Mouse (Mus musculus): ENCODE measurements at regions not wholly inside any gene's neighbourhood (a gene's known extent, or its start where the extent isn't known, plus 50 kb on each side); places are given as distances from the start of the nearest gene placed in this dataset.

DNA sequence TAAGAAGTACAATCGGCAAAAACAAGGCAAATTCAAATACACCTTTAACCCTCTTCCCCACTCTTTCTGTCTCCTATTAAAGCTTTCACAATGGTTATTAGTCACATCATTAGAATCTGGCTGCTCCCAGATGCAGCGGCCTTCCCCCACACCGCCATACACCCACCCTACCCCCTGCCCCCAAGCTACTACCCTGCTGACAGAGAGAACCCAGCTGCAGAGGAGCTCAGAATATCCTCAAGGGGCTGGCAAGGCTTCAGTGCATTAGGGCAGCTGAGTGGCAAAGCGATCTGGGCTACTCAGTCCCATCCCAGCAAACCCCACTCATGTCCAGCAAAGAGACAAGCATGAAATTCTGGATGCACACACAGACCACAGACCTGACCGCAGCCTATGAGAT is 113.6 kb upstream of the Rgma start:
- no peak for DNase-seq (ENCODE audit: low read depth, low spot score)

DNA sequence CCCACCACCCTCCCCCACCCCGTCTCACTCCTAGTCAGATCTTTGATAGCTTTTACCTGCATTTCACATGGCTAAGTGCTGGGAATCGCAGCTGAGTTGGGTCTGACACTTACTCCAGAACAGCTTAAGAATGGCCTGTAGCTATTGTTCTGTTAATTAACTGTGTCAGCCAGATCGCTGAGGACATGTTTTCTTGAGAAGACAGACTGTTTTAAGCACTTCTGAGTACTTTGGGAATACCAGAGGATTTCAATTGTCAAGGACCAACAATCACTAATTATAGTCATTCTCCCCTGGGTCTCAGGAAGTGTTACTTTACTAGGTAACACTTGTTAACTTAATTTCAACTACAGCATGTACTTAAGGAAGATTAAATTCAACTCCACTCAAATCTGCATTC is 112.8 kb upstream of the Rgma start:
- no peak for DNase-seq (ENCODE audit: low read depth, low spot score)

DNA sequence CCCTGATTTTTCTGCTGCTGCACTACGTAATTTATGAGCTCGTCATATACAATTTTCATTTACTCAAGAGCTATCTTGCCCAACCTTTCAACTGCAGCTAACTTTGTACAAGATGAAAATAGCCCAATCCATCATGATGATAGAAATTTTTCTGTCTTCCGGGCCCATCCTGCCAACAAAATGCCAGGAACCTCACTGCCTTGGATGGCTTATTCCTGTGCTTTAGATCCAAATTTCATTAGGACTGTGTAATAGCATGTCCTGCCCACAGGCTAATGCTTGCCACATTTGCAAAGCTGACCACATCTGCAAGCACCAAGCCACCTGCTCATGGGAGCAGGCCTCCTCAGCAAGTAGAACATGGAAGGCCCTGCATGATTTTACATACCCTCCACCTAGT is 105.7 kb upstream of the Rgma start:
- no peak for DNase-seq (ENCODE audit: low read depth, low spot score)

DNA sequence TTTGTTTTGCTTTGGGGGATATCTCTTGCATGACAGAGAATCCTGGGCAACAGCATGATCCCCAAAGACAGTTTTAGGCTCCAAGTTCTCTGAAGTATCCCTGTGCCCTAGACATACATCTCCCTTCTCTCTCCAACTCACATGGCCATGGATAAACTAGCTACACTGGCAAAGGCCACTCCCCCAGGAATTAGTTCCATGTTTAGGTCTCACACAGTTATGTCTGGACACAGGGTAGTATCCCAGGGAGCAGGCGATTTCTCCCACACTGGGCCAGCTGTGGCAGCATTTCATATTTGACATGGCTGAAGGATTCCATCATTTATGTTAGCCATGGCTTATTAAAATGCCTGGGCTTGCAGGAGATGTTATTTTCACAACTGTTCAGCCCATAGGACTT is 102.5 kb upstream of the Rgma start:
- DNase-seq (ENCODE audit: low read depth, low spot score), result no peak

GRCm38 (mm10) chr7:73275814-73276271 is 99.5 kb upstream of the Rgma start:
- no peak for DNase-seq (ENCODE audit: low read depth, low spot score)

- no peak for DNase-seq (ENCODE audit: low read depth, low spot score)
Observed at GRCm38 (mm10) chr7:73278616-73279015, 96.7 kb upstream of the Rgma start.

DNA sequence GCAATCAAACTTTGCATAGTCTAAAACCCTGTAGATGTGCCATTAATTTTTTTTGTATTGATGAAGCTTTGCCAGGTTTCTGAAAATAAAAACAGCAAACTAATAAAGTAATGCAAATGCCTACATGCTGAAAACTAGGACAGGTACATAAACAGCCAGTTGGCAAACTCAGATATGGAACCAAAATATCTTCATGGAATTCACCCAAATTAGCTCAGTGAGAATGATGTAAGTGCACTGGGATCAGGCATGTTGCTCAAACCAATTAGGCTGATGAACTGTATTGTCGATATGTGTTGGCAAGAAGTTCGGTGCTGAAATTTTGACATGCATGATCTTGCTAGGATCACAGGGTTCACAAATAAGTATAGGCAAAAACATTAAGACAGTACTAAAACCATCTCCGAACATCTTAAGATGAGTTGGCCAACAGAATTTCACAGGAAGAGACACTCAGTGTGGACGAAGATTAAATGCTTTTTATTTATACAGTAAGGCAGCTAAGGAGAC is 95.3 kb upstream of the Rgma start:
- no peak for DNase-seq (ENCODE audit: low read depth, low spot score)

GRCm38 (mm10) chr7:73286244-73286643 is 89.1 kb upstream of the Rgma start:
- DNase-seq (ENCODE audit: low read depth, low spot score), result no peak

DNA sequence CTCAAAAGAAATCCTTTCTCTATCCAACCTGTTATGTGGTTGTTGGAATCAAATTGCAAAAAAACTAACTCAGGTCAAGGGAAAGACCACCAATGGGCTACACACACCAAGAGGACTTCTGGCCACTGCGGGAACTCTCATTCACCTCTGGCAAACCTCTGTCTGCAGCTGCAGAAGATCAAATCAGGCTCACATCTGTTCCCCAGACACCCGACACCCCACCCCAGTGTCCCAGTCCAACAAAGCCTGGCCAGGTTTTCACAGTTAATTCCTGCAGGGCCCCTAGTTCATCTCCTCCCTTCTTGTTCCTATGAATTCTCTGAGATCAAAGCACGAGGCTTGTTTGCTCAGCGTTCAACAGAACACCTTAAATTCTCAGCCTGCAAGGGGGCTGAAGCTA is 82.0 kb upstream of the Rgma start:
- DNase-seq (ENCODE audit: low read depth, low spot score), result no peak

DNA sequence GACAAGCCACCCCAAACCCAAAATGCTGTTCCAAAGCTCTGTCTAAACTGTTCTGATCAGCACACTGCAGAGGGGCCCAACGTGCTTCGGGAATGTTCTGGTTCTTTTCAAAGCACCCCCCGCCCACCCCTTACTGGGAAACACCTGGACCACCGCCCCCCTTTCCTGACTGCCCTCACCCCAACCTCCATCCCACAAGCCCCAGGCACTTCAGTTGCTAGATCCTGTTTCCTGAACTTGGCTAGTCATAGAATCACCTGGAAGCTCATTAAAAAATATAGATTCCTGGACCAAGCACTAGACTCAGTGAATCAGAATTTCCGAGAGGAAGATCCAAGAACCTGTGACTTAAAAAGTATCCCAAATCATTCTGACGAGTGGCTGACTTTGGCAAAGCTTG is 80.9 kb upstream of the Rgma start:
- DNase-seq (ENCODE audit: low read depth, low spot score), result no peak

- no peak for DNase-seq (ENCODE audit: low read depth, low spot score)
Observed at GRCm38 (mm10) chr7:73302501-73302900, 72.8 kb upstream of the Rgma start.

GRCm38 (mm10) chr7:73303818-73304217 is 71.5 kb upstream of the Rgma start:
- DNase-seq (ENCODE audit: low read depth, low spot score), result no peak

GRCm38 (mm10) chr7:73304799-73305198 is 70.5 kb upstream of the Rgma start:
- DNase-seq (ENCODE audit: low read depth, low spot score), result no peak

GRCm38 (mm10) chr7:73305286-73305975 is 69.9 kb upstream of the Rgma start:
- no peak for DNase-seq (ENCODE audit: low read depth, low spot score)

DNA sequence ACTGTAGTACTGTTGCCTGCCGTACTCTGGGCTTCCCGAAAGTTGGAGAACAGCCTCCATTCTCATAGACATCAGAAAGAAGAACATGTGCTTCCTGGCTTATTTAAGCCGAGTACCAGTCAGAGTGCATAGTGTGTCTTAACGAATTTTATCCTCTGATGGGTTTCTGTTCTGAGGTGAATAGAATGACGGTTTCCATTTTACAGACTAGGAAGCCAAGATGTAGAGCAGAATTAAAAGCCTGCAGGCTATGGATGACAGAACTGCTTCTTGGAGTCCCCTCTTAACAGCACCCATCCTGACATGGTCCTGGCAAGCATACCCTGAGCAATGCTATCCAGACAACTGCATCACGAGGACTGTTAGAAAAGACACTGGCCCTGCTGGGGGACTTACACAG is 69.0 kb upstream of the Rgma start:
- DNase-seq (ENCODE audit: low read depth, low spot score), result no peak

GRCm38 (mm10) chr7:73306728-73307127 is 68.6 kb upstream of the Rgma start:
- no peak for DNase-seq (ENCODE audit: low read depth, low spot score)

DNA sequence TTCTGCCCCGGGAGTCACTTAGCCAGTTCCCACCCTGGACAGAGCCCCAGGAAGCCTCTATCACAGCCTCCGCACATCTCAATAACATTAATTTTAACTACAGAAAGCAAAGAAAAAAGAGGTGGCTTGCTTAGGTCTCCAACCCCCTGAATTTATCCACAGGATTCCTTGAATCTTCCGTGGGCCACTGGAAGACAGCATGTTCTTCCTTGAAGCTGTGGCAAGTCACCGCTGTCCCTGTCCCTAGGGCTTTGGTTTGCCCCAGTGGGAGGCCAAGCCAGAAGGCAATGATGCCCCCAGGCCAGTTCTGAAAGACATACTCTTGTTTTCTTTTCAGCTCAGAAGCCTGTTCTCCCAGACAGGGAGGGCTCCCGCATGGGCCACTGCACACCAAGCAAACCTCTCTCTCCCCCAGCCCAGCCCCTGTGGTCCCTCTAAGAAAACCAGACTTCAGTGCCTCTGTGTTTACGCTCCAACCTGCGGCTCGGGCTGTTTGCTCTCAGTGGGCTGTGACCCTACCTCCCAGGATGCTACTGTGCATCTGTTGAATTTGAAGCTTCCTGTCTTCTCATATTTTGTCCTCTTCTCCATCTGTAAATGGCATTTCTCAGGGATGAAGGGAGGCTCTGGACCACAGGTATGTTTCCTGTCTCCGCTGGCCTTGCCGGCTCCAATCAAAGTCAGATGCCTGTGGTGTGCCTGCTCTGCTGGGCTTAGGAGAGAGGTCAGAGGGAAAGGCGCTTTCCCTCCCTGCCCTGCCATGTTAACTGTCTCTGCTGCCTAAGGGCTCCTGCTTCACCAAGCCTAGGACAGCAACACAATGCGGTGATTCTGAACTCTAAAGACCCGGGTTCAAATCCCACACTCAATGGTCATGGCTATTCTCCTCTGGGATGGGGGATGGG is 67.5 kb upstream of the Rgma start:
- no peak for DNase-seq (ENCODE audit: low read depth, low spot score)

DNA sequence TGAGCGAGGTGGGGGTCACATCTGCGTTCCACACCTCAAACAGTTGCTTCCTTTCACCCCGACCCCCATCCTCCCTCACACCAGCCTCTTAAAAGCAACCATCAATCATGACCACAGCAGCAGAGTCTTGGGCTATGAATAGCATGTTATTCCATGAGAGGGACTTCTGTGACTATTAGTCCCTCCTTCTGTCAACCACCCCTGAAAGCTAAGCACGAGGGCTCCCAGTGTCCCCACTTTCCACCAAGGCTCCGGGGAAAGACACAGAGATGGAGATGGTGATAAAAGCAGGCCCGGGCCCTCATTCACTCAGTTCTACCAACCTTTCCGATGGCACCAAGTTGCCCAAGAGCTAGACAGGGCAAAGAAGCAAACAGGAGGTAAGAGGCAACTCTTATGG is 66.3 kb upstream of the Rgma start:
- DNase-seq (ENCODE audit: low read depth, low spot score), result no peak

DNA sequence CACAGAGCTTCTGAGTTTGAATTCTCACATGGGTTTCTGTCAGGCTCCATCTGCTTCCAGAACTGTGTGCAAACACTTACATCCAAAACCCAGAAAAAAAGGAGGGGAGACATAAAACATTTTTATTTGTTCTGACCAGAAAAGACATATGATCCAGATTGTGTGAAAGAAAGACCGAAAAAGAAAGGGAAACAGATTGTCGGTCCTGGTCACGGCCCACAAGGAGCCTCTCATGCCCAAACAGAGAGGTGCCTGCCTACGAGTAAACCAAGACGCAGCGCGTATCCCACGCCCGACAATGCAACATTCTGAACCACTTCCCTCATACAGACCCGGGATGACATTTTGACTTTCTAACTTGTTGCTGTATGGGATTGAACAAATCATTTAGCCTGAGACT is 65.3 kb upstream of the Rgma start:
- DNase-seq (ENCODE audit: low read depth, low spot score), result no peak

DNA sequence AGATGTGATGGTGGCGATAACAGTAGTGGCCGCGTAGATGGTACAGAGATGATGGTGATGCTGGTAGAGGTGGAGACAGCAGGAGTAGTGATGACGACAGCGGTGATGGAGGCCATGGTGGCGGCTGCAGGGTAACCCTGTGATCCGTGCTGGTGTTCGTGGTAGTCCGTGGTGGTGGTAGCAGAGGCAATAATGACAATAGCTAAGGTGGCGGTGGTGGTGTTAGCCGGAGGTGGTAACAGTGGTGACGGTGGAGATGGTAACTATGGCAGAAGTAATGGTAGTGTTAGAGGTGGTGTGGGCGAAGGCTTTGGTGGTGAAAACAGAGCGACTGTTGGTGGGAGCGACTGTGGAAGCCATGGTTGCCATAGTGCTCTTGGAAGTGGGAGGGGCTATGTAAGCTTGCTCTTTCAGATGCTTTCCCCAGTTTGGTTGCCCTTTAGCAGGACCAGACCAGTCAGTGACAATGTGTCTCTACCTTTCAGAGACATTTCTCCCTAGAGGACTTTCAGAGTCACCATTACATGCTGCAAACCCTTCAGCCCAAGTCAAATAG is 64.7 kb upstream of the Rgma start:
- no peak for DNase-seq (ENCODE audit: low read depth, low spot score)

DNA sequence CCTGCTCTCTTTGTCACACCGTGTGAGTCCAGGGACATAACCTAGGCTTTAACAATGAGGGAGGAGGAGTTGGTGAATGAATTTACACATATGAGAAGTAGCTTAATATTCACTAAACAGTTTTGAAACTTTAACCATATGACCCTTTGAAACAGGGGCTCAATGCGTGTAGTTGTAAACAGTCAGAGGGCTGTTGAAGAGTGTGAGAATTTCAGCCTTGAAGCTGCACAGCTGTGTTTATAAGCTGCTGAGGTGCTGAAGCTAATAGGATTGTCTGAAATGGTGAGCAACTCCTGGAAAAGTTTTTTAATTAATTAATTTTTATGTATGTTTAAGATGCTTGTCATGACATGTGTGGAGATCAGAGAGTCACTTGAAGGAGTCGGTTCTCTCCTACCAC is 59.8 kb upstream of the Rgma start:
- no peak for DNase-seq (ENCODE audit: low read depth, low spot score)

- DNase-seq (ENCODE audit: low read depth, low spot score), result no peak
Observed at GRCm38 (mm10) chr7:73317574-73317973, 57.7 kb upstream of the Rgma start.

DNA sequence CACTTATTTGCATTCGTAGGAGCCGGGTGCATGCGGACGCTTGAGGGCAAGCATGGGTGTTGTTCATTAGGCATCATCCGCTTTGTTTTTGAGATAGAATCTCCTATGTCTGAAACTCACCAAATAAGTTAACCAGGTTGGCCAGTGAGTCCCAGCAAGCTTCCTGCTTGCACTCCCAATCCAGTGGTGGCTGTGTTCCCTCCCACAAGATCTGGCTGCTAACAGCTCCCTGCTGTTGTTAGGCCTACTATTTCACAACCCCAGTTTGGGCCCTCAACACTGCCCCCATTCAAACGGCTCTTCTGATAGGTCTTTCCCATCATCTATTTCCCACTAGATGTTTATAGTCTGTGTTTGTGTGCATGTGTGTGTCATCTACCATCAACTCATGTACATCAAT is 56.3 kb upstream of the Rgma start:
- no peak for DNase-seq (ENCODE audit: low read depth, low spot score)
